Mouse (Mus musculus): ENCODE measurements around the gene Lor. TPM values are rescaled to one million over a fixed set of nuclear protein-coding genes. Genes with fewer than 3 reads are reported as not detected.

The Lor gene
- total RNA-seq (2021), result under 1 TPM in 1 of 2 experiments, not detected in 1; 0.16 TPM
- long read RNA-seq, experiment 1, result 0 reads
- long read RNA-seq, experiment 2, result 0 reads

GRCm38 (mm10) chr3:92083042-92083441, at the start of gene Lor:
TSS of gene Lor (minus strand) at chr3:92083142.
- no peak for DNase-seq (ENCODE audit: low spot score in 2 of 2)

DNA sequence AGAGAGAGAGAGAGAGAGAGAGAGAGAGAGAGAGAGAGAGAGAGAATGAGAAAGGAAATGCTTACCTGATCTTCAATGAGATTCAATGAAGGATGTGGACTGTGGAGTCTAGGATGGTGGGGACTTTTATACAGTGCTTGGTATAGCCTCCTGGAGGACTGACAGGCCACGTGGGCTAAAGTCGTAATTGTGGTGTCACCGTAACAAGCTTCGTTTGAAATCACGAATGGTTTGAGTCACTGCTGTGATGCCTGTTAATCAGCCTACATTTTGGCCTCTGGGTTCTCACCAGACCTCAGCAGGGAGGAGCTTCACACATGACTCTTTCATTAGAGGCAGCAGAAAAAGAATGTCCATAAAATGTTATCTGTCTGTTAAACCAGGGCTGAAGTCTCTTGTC, 40.9 kb upstream of the Lor start, which contains the start of gene Prr9:
Gene Prr9, minus strand, starts transcription at position 101 of the 400 bp plus-strand sequence.
- DNase-seq (ENCODE audit: low spot score in 2 of 2), result no peak

DNA sequence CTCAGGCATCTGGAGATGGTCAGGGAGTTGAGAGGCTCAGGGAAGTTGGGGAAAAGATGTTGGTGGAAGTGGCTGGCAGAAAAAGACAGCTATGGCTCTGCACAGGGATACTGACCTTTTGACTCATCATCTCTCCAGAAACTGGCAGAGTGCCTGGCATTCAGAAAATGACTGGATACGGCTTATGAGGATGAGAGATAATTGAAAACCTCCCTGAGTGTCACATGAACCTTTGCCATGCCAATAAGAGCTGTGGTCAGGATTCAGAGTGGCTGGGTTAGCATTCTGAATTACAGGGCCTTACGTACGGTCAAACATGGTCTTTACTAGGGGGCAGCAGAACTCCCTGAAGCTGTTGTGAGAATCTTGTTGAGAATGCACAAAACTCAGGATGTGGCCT, 38.0 kb upstream of the Lor start:
- DNase-seq (ENCODE audit: low spot score in 2 of 2), result peak in 1 of 2 experiments; percentile 30

DNA sequence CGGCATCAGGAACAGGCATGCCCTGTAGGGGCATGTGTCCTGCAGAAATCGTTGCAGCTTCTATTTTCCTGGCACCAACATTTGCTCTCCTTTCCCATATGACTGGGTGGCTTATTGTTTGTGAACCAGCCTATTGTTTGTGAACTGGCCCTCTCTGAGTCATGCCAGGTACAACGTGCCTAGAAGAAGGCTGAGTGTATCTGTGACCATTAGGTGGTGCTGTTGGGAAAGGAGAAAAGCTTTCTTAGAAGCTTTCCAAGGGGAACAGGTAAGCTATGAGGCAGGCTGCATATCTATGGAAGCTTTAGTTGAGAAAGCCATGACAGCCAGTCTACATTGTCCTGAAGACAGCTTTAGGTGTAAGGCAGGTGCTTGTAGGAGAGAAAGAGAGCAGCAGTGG, 35.0 kb upstream of the Lor start:
- DNase-seq (ENCODE audit: low spot score in 2 of 2), result no peak

GRCm38 (mm10) chr3:92111526-92111925, 28.6 kb upstream of the Lor start:
- no peak for DNase-seq (ENCODE audit: low spot score in 2 of 2)

GRCm38 (mm10) chr3:92110790-92111189, 27.8 kb upstream of the Lor start:
- DNase-seq (ENCODE audit: low spot score in 2 of 2), result no peak

DNA sequence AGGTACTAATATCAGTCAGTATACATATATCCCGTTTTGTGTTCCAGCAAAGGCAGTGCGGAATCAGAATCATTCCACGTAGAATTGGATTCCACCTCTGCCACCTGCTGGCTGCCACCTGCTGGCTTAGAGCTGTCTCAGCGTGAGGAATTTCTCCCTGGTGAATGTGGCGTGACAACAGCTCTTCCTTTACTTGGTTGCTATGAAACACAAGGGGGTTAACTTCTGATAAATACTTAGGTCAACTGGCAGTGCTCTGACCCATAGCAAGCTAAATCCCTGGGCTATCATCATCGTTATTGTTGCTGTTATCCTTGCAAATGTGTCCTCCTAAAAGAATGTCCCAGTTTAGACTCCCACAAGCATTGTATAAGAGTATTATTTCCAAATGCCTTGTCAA, 23.6 kb upstream of the Lor start:
- peak; percentile 19 to 30 for DNase-seq (ENCODE audit: low spot score in 2 of 2)

- DNase-seq (ENCODE audit: low spot score in 2 of 2), result peak; percentile 40 to 63
These were observed 1.5 kb downstream of the Lor start for GRCm38 (mm10) chr3:92081285-92081931.

GRCm38 (mm10) chr3:92080462-92081284, 2.3 kb downstream of the Lor start:
- peak; percentile 70 to 78 for DNase-seq (ENCODE audit: low spot score in 2 of 2)

GRCm38 (mm10) chr3:92050382-92051054, 32.4 kb downstream of the Lor start:
- DNase-seq (ENCODE audit: low spot score in 2 of 2), result peak in 1 of 2 experiments; percentile 12

DNA sequence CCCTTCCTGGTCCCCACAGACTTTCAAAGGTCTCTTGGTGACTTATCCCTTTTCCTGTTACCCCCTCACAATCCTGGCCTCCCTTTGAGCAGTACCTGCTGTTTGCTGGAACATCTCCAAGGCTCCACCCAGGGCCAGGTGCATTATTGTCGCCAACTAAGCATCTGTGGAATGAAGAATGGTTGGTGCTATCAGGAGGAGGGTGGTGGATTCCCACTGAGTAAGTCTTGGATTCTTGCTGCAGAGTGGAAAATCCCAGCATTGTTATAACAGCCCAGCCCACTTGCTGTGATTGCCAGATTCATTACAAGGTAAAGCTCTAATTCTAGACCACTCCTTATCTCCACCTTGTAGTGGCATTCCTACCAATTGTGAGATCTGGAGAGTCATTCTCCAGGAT, 49.0 kb downstream of the Lor start:
- no peak for DNase-seq (ENCODE audit: low spot score in 2 of 2)

GRCm38 (mm10) chr3:92033203-92033602, 49.7 kb downstream of the Lor start:
- DNase-seq (ENCODE audit: low spot score in 2 of 2), result no peak

Small RNA genes lying within 50 kb of the gene (microRNA-seq; reads per million reads assigned to microRNA genes)
- gene Gm25145 (ENCODE audit: borderline number of aligned reads in 2 of 2), result 0 reads per million in 2 experiments

Other genes with a start within 250 kb of the Lor start
- gene Pglyrp3, start 68.6 kb downstream of the Lor start, total RNA-seq (2021), result not detected
- gene Prr9, start 40.8 kb upstream of the Lor start, total RNA-seq (2021), result not detected
- gene Lelp1, start 59.6 kb upstream of the Lor start, total RNA-seq (2021), result not detected
- gene Sprr2a1, start 132.7 kb upstream of the Lor start, total RNA-seq (2021), result not detected
- gene Sprr2a2, start 132.8 kb upstream of the Lor start, total RNA-seq (2021), result not detected
- not detected for gene Sprr2a3, start 202.3 kb upstream of the Lor start, total RNA-seq (2021)
- not detected for gene Sprr2b, start 233.5 kb upstream of the Lor start, total RNA-seq (2021)

Measured in adrenal gland, adult 18-20 months (tissue).